ENCODE assay signal across 9 mouse cellular contexts in genomic region chr15:103130729-103131128, GRCm38 (mm10). TPM values are rescaled to one million over a fixed set of nuclear protein-coding genes. Genes with fewer than 3 reads are reported as not detected.
A peak's percentile ranks its signal among the peaks of the same experiment; 100 is the strongest.
DNase-seq lines count a peak whose midpoint lies in the region; ATAC-seq and TF ChIP-seq lines count a peak whose summit lies in the region.
"Had no signal": no experiment of that assay in that cellular context is flagged by ENCODE, and none has a peak within 500 bp of the region (broad histone marks: within the 10 kb centered on the region; RNA-seq: fewer than 3 reads in every experiment).

No protein-coding gene starts in this region.

- no peaks in the 10 kb centered on the region for H3K36me3 ChIP-seq in kidney, embryonic 15.5 days
- H3K36me3 ChIP-seq in G1E (replicated peaks): no peaks in the 10 kb centered on the region
- H3K36me3 ChIP-seq: limb, embryonic 10.5 days had no signal

- peaks cover 51% of the 10 kb centered on the region for H3K4me1 ChIP-seq in kidney, embryonic 15.5 days
- peaks cover 55% of the 10 kb centered on the region for H3K4me1 ChIP-seq in G1E (ENCODE audit: insufficient read depth, low read depth, low read length)

- no peak overlapping the region for H3K27ac ChIP-seq in kidney, embryonic 15.5 days
- H3K27ac ChIP-seq: limb, embryonic 10.5 days had no signal

- no peak overlapping the region for H3K9ac ChIP-seq in kidney, embryonic 15.5 days

- WGBS in kidney, embryonic 15.5 days: 73% methylated on average over 1 of the region's 1 CpGs

- no peak for ATAC-seq in CD4-positive, CD25-positive, alpha-beta regulatory T cell, adult 4 months
- ATAC-seq in kidney, embryonic 15.5 days (replicated peaks; ENCODE audit: low FRiP score): no peak
- no peak for ATAC-seq in G1E (ENCODE audit: extremely low read depth, insufficient number of reproducible peaks, low FRiP score, poor library complexity, severe bottlenecking)
- ATAC-seq in megakaryocyte progenitor cell, adult 5-6 weeks (replicated peaks; ENCODE audit: poor library complexity): no peak; the same call in 1 of the 2 replicates

- peaks cover 13% of the 10 kb centered on the region; the same call in 1 of the 2 replicates for H3K27me3 ChIP-seq in kidney, embryonic 15.5 days
- peaks cover 33% of the 10 kb centered on the region for H3K27me3 ChIP-seq in G1E (ENCODE audit: insufficient read depth, low read length)

- H3K4me3 ChIP-seq in kidney, embryonic 15.5 days (replicated peaks): no peak overlapping the region
- H3K4me3 ChIP-seq in G1E (ENCODE audit: low read depth, low read length): no peak overlapping the region
- H3K4me3 ChIP-seq: limb, embryonic 10.5 days had no signal

- DNase-seq in CD4-positive, CD25-positive, alpha-beta regulatory T cell, adult 2 months (ENCODE audit: low read depth, low spot score): peak; percentile 65
- peak; percentile 41 to 63 for DNase-seq in kidney, postnatal 36 days
- no peak for DNase-seq in G1E (ENCODE audit: low spot score)
- peak; percentile 24 for DNase-seq in lung, postnatal 10 days
- DNase-seq in spleen, postnatal 36 days (ENCODE audit: low spot score in 2 of 2): no peak

- no peaks in the 10 kb centered on the region for H3K9me3 ChIP-seq in kidney, embryonic 15.5 days (replicated peaks)
- peaks cover 5% of the 10 kb centered on the region; the same call in 1 of the 2 replicates for H3K9me3 ChIP-seq in G1E (replicated peaks)
- H3K9me3 ChIP-seq: limb, embryonic 10.5 days had no signal

- H3K4me2 ChIP-seq in kidney, embryonic 15.5 days: no peak overlapping the region

- TF ChIP-seq CTCF in G1E (IDR thresholded peaks at IDR 0.05; ENCODE audit: low read depth, low read length): peak; percentile 68

RNA-seq across cellular contexts. Expression of gene Smug1, which starts 36.2 kb away (rescaled TPM):
- polyA plus RNA-seq in CD4-positive, CD25-positive, alpha-beta regulatory T cell, adult 4 months (2017; shearing (Covaris generic)): 1 to 10 TPM; 6.0 to 8.1 TPM
- 17.7 and 18.0 TPM in 2 replicates for polyA plus RNA-seq in kidney, embryonic 15.5 days (2015; fragmentation: Nextera tagmentation; extraction: Ambion mirVana)
- total RNA-seq in G1E (2014; fragmentation: Nextera tagmentation): 7.8 and 10.6 TPM in 2 replicates
- 9.0 and 11.3 TPM in 2 replicates for total RNA-seq in G1E (2017)
- 3.6 and 5.0 TPM in 2 replicates for polyA plus RNA-seq in G1E (2012)
- 2.1 and 4.5 TPM in 2 replicates for total RNA-seq in megakaryocyte progenitor cell, adult 5-6 weeks (2015)
- 3.8 and 4.2 TPM in 2 replicates for total RNA-seq in megakaryocyte progenitor cell, adult 5-6 weeks (2017)

Comparison
In these comparisons a context has a peak if more than half of its experiments do, and no peak if none do; other contexts are left out.
1. DNase-seq: peak in CD4-positive, CD25-positive, alpha-beta regulatory T cell, adult 2 months (single experiment), kidney, postnatal 36 days (2 of 2) and lung, postnatal 10 days (single experiment); none in G1E (single experiment) and spleen, postnatal 36 days (0 of 2).